Mouse (Mus musculus): ENCODE results near the gene Tns4. TPM values are rescaled to one million over a fixed set of nuclear protein-coding genes. Genes with fewer than 3 reads are reported as not detected.

Gene Tns4
- polyA plus RNA-seq, 1 experiment from 2014 or later, result 0.19 TPM

GRCm38 (mm10) chr11:99055143-99055542 lies 34.0 kb downstream of the Tns4 start:
- H3K4me3 ChIP-seq (ENCODE audit: low read depth, low read length), result no peak overlapping the region
- 47% methylated on average over 4 of the region's 4 CpGs for WGBS (ENCODE audit: insufficient replicate concordance)
- H3K4me1 ChIP-seq (ENCODE audit: control insufficient read depth, low read depth, low read length), result no peaks in the 10 kb centered on the region; the same call in 1 of the 2 replicates
- H3K36me3 ChIP-seq (ENCODE audit: control insufficient read depth, insufficient read depth), result peaks cover 12% of the 10 kb centered on the region
- H3K27ac ChIP-seq (ENCODE audit: low read length), result no peak overlapping the region
- no peak overlapping the region for H3K4me2 ChIP-seq (ENCODE audit: low read depth, low read length)
- no peaks in the 10 kb centered on the region for H3K27me3 ChIP-seq (ENCODE audit: control insufficient read depth, insufficient read depth, low read depth, low read length)
- ATAC-seq (ENCODE audit: low read depth), result no peak
- no peaks in the 10 kb centered on the region for H3K9me3 ChIP-seq (replicated peaks; ENCODE audit: control insufficient read depth, low read length)
- H3K9ac ChIP-seq (ENCODE audit: low read depth, low read length), result no peak overlapping the region

GRCm38 (mm10) chr11:99047643-99048042 lies 41.5 kb downstream of the Tns4 start:
- no peak overlapping the region for H3K4me2 ChIP-seq (ENCODE audit: low read depth, low read length)

GRCm38 (mm10) chr11:99047120-99047519 lies 42.0 kb downstream of the Tns4 start:
- 52% methylated on average over 5 of the region's 5 CpGs for WGBS (ENCODE audit: insufficient replicate concordance)
- H3K27me3 ChIP-seq (ENCODE audit: control insufficient read depth, insufficient read depth, low read depth, low read length), result peaks cover 10% of the 10 kb centered on the region
- no peaks in the 10 kb centered on the region for H3K9me3 ChIP-seq (replicated peaks; ENCODE audit: control insufficient read depth, low read length)
- peaks cover 16% of the 10 kb centered on the region for H3K36me3 ChIP-seq (ENCODE audit: control insufficient read depth, insufficient read depth)
- H3K4me3 ChIP-seq (ENCODE audit: low read depth, low read length), result no peak overlapping the region
- H3K9ac ChIP-seq (ENCODE audit: low read depth, low read length), result no peak overlapping the region
- ATAC-seq (ENCODE audit: low read depth), result no peak
- no peak overlapping the region for H3K4me2 ChIP-seq (ENCODE audit: low read depth, low read length)
- no peak overlapping the region for H3K27ac ChIP-seq (ENCODE audit: low read length)
- no peaks in the 10 kb centered on the region; the same call in 1 of the 2 replicates for H3K4me1 ChIP-seq (ENCODE audit: control insufficient read depth, low read depth, low read length)

More at GRCm38 (mm10) chr11:99047643-99048042, 41.5 kb downstream of the Tns4 start:
- H3K27ac ChIP-seq (ENCODE audit: low read length), result no peak overlapping the region
- H3K4me3 ChIP-seq (ENCODE audit: low read depth, low read length), result no peak overlapping the region
- H3K9ac ChIP-seq (ENCODE audit: low read depth, low read length), result no peak overlapping the region
- ATAC-seq (ENCODE audit: low read depth), result no peak
- 54% methylated on average over 2 of the region's 2 CpGs for WGBS (ENCODE audit: insufficient replicate concordance)
- H3K4me1 ChIP-seq (ENCODE audit: control insufficient read depth, low read depth, low read length), result no peaks in the 10 kb centered on the region; the same call in 1 of the 2 replicates
- H3K36me3 ChIP-seq (ENCODE audit: control insufficient read depth, insufficient read depth), result peaks cover 18% of the 10 kb centered on the region
- no peaks in the 10 kb centered on the region for H3K9me3 ChIP-seq (replicated peaks; ENCODE audit: control insufficient read depth, low read length)
- H3K27me3 ChIP-seq (ENCODE audit: control insufficient read depth, insufficient read depth, low read depth, low read length), result peaks cover 5% of the 10 kb centered on the region

GRCm38 (mm10) chr11:99045159-99045889 lies 43.8 kb downstream of the Tns4 start:
- Histone ChIP-seq H3K4me2 (ENCODE audit: low read depth, low read length) (peak overlapping the region; percentile 5; the same call in 1 of the 2 replicates), H3K9me3 (replicated peaks; ENCODE audit: control insufficient read depth, low read length) (no peaks in the 10 kb centered on the region), H3K36me3 (ENCODE audit: control insufficient read depth, insufficient read depth) (peaks cover 6% of the 10 kb centered on the region; the same call in 1 of the 2 replicates), H3K4me3 (ENCODE audit: low read depth, low read length) (no peak overlapping the region), H3K27me3 (ENCODE audit: control insufficient read depth, insufficient read depth, low read depth, low read length) (peaks cover 28% of the 10 kb centered on the region), H3K4me1 (ENCODE audit: control insufficient read depth, low read depth, low read length) (peaks cover 3% of the 10 kb centered on the region), H3K27ac (ENCODE audit: low read length) (peak overlapping the region; percentile 78), H3K9ac (ENCODE audit: low read depth, low read length) (no peak overlapping the region)
- 55% methylated on average over 12 of the region's 12 CpGs for WGBS (ENCODE audit: insufficient replicate concordance)
- peak; percentile 81 for ATAC-seq (ENCODE audit: low read depth)

- H3K9me3 ChIP-seq (replicated peaks; ENCODE audit: control insufficient read depth, low read length), result no peaks in the 10 kb centered on the region
- peaks cover 38% of the 10 kb centered on the region for H3K27me3 ChIP-seq (ENCODE audit: control insufficient read depth, insufficient read depth, low read depth, low read length)
- peaks cover 5% of the 10 kb centered on the region; the same call in 1 of the 2 replicates for H3K36me3 ChIP-seq (ENCODE audit: control insufficient read depth, insufficient read depth)
- peaks cover 6% of the 10 kb centered on the region for H3K4me1 ChIP-seq (ENCODE audit: control insufficient read depth, low read depth, low read length)
- 58% methylated on average over 5 of the region's 5 CpGs for WGBS (ENCODE audit: insufficient replicate concordance)
- ATAC-seq (ENCODE audit: low read depth), result peak; percentile 53
- no peak overlapping the region for H3K9ac ChIP-seq (ENCODE audit: low read depth, low read length)
- 0 out of 2 replicates have a peak overlapping the region, but pooled peaks have one; percentile 5 for H3K4me3 ChIP-seq (ENCODE audit: low read depth, low read length)
- peak overlapping the region; percentile 46 for H3K4me2 ChIP-seq (ENCODE audit: low read depth, low read length)
- peak overlapping the region; percentile 78 for H3K27ac ChIP-seq (ENCODE audit: low read length)
Observed at GRCm38 (mm10) chr11:99044306-99044705, 44.8 kb downstream of the Tns4 start.

GRCm38 (mm10) chr11:99043632-99044031 lies 45.5 kb downstream of the Tns4 start:
- Histone ChIP-seq H3K4me2 (ENCODE audit: low read depth, low read length) (peak overlapping the region; percentile 46), H3K9me3 (replicated peaks; ENCODE audit: control insufficient read depth, low read length) (no peaks in the 10 kb centered on the region), H3K27me3 (ENCODE audit: control insufficient read depth, insufficient read depth, low read depth, low read length) (peaks cover 43% of the 10 kb centered on the region), H3K4me3 (ENCODE audit: low read depth, low read length) (peak overlapping the region; percentile 6; the same call in 1 of the 2 replicates), H3K4me1 (ENCODE audit: control insufficient read depth, low read depth, low read length) (peaks cover 6% of the 10 kb centered on the region), H3K27ac (ENCODE audit: low read length) (peak overlapping the region; percentile 18), H3K36me3 (ENCODE audit: control insufficient read depth, insufficient read depth) (no peaks in the 10 kb centered on the region), H3K9ac (ENCODE audit: low read depth, low read length) (no peak overlapping the region)
- ATAC-seq (ENCODE audit: low read depth), result no peak
- WGBS (ENCODE audit: insufficient replicate concordance), result 51% methylated on average over 6 of the region's 6 CpGs

- Histone ChIP-seq H3K27me3 (ENCODE audit: control insufficient read depth, insufficient read depth, low read depth, low read length) (peaks cover 43% of the 10 kb centered on the region), H3K9me3 (replicated peaks; ENCODE audit: control insufficient read depth, low read length) (no peaks in the 10 kb centered on the region), H3K9ac (ENCODE audit: low read depth, low read length) (peak overlapping the region; percentile 19), H3K4me1 (ENCODE audit: control insufficient read depth, low read depth, low read length) (peaks cover 6% of the 10 kb centered on the region), H3K27ac (ENCODE audit: low read length) (peak overlapping the region; percentile 62), H3K36me3 (ENCODE audit: control insufficient read depth, insufficient read depth) (no peaks in the 10 kb centered on the region), H3K4me3 (ENCODE audit: low read depth, low read length) (peak overlapping the region; percentile 59), H3K4me2 (ENCODE audit: low read depth, low read length) (peak overlapping the region; percentile 66)
- ATAC-seq (ENCODE audit: low read depth), result no peak
- 2% methylated on average over 12 of the region's 12 CpGs for WGBS (ENCODE audit: insufficient replicate concordance)
Observed at GRCm38 (mm10) chr11:99042834-99043431, 46.2 kb downstream of the Tns4 start.

GRCm38 (mm10) chr11:99041841-99042780 lies 47.0 kb downstream of the Tns4 start:
- 4% methylated on average over 16 of the region's 16 CpGs for WGBS (ENCODE audit: insufficient replicate concordance)

More at GRCm38 (mm10) chr11:99041841-99042780, 47.0 kb downstream of the Tns4 start:
- peaks cover 43% of the 10 kb centered on the region for H3K27me3 ChIP-seq (ENCODE audit: control insufficient read depth, insufficient read depth, low read depth, low read length)
- peak overlapping the region; percentile 59 for H3K4me3 ChIP-seq (ENCODE audit: low read depth, low read length)
- peak overlapping the region; percentile 66 for H3K4me2 ChIP-seq (ENCODE audit: low read depth, low read length)
- no peaks in the 10 kb centered on the region for H3K36me3 ChIP-seq (ENCODE audit: control insufficient read depth, insufficient read depth)
- peak overlapping the region; percentile 71 for H3K9ac ChIP-seq (ENCODE audit: low read depth, low read length)
- H3K9me3 ChIP-seq (replicated peaks; ENCODE audit: control insufficient read depth, low read length), result no peaks in the 10 kb centered on the region
- H3K4me1 ChIP-seq (ENCODE audit: control insufficient read depth, low read depth, low read length), result peaks cover 6% of the 10 kb centered on the region
- peak overlapping the region; percentile 68 for H3K27ac ChIP-seq (ENCODE audit: low read length)
- no peak for ATAC-seq (ENCODE audit: low read depth)
